Mouse (Mus musculus) layer of hippocampus, adult 2 months (tissue): ENCODE measurements around the gene Zscan2. TPM values are rescaled to one million over a fixed set of nuclear protein-coding genes. Genes with fewer than 3 reads are reported as not detected.

Experiments used
- DNase-seq, 2 experiments: peaks; one replicate each; pipeline ENCODE4 v3.0.0; 2022; ENCODE audit warnings: low spot score in 2 of 2
- H3K27ac ChIP-seq: fragments of 200-600 bp; 2 replicates; pipeline ENCODE4 v1.8.1; 2022
- H3K4me3 ChIP-seq: fragments of 200-600 bp; 2 replicates; pipeline ENCODE4 v1.8.1; 2022; ENCODE audit warnings: mild to moderate bottlenecking
- CTCF ChIP-seq: fragments of 200-600 bp; conservative IDR thresholded peaks from 2 replicates; pipeline ENCODE4 v1.8.1; 2022; ENCODE audit warnings: antibody characterized with exemption, mild to moderate bottlenecking, moderate library complexity
- total RNA-seq, 2 experiments: library from RNA; stranded (reverse); gene quantifications; 2 replicates each; pipeline ENCODE4 v1.2.3; 2021

The Zscan2 gene
- total RNA-seq, 2 experiments from 2014 or later: 15.1 to 17.4 TPM

DNA sequence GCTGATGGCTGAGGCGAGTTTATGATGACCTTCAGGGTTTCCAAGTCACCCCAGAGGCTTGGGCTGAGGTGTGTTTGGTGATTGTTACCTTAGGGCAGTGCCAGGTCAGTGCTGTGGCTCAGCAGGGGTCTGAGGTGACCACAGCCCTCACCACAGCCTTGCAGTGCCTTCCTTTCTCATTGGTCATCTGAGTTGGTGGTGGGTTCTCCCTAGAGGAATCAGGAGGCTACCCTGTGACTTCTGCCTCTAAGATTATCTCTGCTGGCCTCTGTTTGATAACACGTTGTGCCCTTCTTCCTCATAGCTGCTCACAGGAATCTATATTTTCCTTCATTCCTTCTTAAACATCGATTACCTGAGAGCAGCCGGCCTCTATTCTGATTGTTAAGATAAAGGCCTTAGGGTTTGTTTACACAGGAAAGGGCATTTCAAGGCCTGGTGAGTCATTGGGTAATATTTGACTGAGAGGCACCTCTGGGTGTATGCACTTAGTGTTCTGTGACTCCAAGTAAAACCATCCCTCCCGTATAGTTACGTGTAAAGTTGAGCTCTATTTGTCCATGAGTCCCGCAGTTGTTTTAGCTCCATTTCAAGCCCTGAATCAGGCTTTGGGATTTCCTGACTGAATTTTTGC lies 5.9 kb downstream of the Zscan2 start:
- TF ChIP-seq CTCF: no peak
- DNase-seq: no peak
- Histone ChIP-seq H3K4me3 (no peak overlapping the region), H3K27ac (no peak overlapping the region)

DNA sequence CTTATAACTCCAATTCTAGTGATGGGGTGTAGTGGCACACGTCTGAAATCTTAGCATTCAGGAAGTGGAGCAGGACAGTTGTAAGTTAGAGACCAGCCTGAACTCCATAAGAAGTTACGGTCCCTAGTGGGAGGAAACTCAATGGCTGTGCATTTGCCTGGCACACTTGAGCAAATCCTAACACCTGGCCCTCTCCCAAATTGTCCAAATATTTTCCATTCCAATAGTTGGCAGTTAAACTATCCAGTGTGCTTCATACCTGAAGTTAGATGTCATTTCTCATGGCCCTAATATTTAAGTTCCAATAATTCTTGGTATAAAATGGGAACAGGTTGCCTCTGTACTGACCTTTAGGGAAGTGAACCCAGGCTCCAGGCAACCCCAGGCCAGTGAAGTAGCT lies 8.0 kb downstream of the Zscan2 start:
- Histone ChIP-seq H3K4me3 (no peak overlapping the region), H3K27ac (no peak overlapping the region)
- DNase-seq: no peak
- no peak for TF ChIP-seq CTCF

- no peak overlapping the region for H3K27ac ChIP-seq
- H3K4me3 ChIP-seq: no peak overlapping the region
- no peak for DNase-seq
- TF ChIP-seq CTCF: no peak
Observed at GRCm38 (mm10) chr7:80873038-80873437, 12.3 kb downstream of the Zscan2 start.

GRCm38 (mm10) chr7:80873631-80874030 lies 12.9 kb downstream of the Zscan2 start:
- no peak overlapping the region for H3K4me3 ChIP-seq
- no peak overlapping the region for H3K27ac ChIP-seq
- no peak for DNase-seq
- TF ChIP-seq CTCF: peak; percentile 46

- DNase-seq: no peak
- TF ChIP-seq CTCF: 0 out of 2 replicates have a peak, but pooled peaks have one; percentile 10
- no peak overlapping the region for H3K27ac ChIP-seq
- H3K4me3 ChIP-seq: no peak overlapping the region
Observed at GRCm38 (mm10) chr7:80875727-80876126, 15.0 kb downstream of the Zscan2 start.

- peak; percentile 68 to 88 for DNase-seq
- peak; percentile 78 for TF ChIP-seq CTCF
Observed at GRCm38 (mm10) chr7:80882830-80883505, 22.2 kb downstream of the Zscan2 start.

DNA sequence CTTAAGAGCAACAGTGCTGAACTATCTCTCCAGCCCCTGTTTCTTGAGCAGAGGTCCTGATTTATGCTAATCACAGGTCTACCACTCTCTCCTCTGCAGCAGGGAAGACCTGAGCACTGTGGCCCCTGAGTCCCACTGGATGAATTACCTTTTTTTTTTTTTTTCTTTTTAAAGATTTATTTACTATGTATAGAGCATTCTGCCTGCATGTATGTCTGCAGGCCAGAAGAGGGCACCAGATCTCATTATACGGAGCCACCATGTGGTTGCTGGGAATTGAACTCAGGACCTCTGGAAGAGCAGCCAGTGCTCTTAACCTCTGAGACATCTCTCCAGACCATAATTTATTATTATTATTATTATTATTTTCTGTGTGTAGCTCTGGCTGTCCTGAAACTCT lies 24.9 kb downstream of the Zscan2 start:
- DNase-seq: no peak
- TF ChIP-seq CTCF: peak; percentile 76

More at GRCm38 (mm10) chr7:80882830-80883505, 22.2 kb downstream of the Zscan2 start:
- H3K27ac ChIP-seq: peak overlapping the region; percentile 33; the same call in 1 of the 2 replicates
- peak overlapping the region; percentile 43 for H3K4me3 ChIP-seq

GRCm38 (mm10) chr7:80888595-80888994 lies 27.9 kb downstream of the Zscan2 start:
- no peak overlapping the region for H3K4me3 ChIP-seq
- DNase-seq: no peak
- H3K27ac ChIP-seq: peak overlapping the region; percentile 81
- TF ChIP-seq CTCF: no peak

More for the DNA sequence above, 24.9 kb downstream of the Zscan2 start:
- Histone ChIP-seq H3K4me3 (no peak overlapping the region), H3K27ac (no peak overlapping the region)

DNA sequence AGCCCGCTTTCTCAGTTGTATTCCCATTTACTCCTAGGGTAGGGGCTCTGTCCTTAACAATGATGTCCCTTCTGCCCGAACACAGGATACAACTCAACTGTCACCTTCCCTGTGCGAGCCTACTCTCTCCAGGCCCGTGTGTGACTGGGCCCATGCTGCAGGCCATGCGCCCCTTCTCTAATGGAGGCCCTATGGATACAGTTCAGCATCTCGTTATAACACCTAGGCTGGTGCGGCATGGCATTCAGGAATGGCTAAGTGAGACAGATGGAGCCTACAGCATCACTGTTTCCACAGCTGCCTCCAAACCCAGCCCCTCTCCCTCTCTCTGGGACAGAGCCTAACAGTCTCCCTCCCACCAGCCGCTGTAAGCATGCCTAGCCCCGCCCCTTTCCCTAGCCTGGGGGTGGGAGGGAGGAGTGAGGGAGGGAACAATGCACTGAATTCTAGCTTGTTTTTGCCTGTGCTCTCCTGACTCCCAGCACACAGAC lies 28.3 kb downstream of the Zscan2 start:
- DNase-seq: peak; percentile 61 to 65
- no peak for TF ChIP-seq CTCF
- H3K27ac ChIP-seq: peak overlapping the region; percentile 81
- no peak overlapping the region for H3K4me3 ChIP-seq

- DNase-seq: no peak
- H3K4me3 ChIP-seq: no peak overlapping the region
- no peak for TF ChIP-seq CTCF
- H3K27ac ChIP-seq: peak overlapping the region; percentile 81
Observed at GRCm38 (mm10) chr7:80889841-80890241, 29.1 kb downstream of the Zscan2 start.

GRCm38 (mm10) chr7:80893086-80893752 lies 32.5 kb downstream of the Zscan2 start:
- no peak for DNase-seq
- Histone ChIP-seq H3K4me3 (no peak overlapping the region), H3K27ac (peak overlapping the region; percentile 73)
- TF ChIP-seq CTCF: no peak

GRCm38 (mm10) chr7:80893753-80894129 lies 33.0 kb downstream of the Zscan2 start:
- peak overlapping the region; percentile 73 for H3K27ac ChIP-seq
- TF ChIP-seq CTCF: no peak
- H3K4me3 ChIP-seq: no peak overlapping the region
- no peak for DNase-seq

- TF ChIP-seq CTCF: no peak
- DNase-seq: no peak
- no peak overlapping the region for H3K4me3 ChIP-seq
- H3K27ac ChIP-seq: peak overlapping the region; percentile 73
Observed at GRCm38 (mm10) chr7:80894196-80894595, 33.5 kb downstream of the Zscan2 start.
